ENCODE assay signal across 8 mouse cellular contexts in genomic region chr14:30009864-30010560, GRCm38 (mm10). TPM values are rescaled to one million over a fixed set of nuclear protein-coding genes. Genes with fewer than 3 reads are reported as not detected.
DNase-seq lines count a peak whose midpoint lies in the region; ATAC-seq lines count a peak whose summit lies in the region.

No protein-coding gene starts in this region.

- H3K4me2 ChIP-seq in embryonic facial prominence, embryonic 14.5 days (ENCODE audit: low read depth, low read length), result no peak overlapping the region
- peak overlapping the region; percentile 31 for H3K4me2 ChIP-seq in heart, embryonic 16.5 days (ENCODE audit: low read depth, low read length)

- peaks cover 13% of the 10 kb centered on the region; the same call in 1 of the 2 replicates for H3K27me3 ChIP-seq in embryonic facial prominence, embryonic 14.5 days (replicated peaks; ENCODE audit: control insufficient read depth, insufficient read depth, low read length)
- peaks cover 20% of the 10 kb centered on the region for H3K27me3 ChIP-seq in heart, embryonic 16.5 days (ENCODE audit: control insufficient read depth, insufficient read depth, low read length)

- H3K36me3 ChIP-seq in embryonic facial prominence, embryonic 14.5 days (ENCODE audit: control insufficient read depth, insufficient read depth, low read length), result no peaks in the 10 kb centered on the region
- H3K36me3 ChIP-seq in heart, embryonic 16.5 days (ENCODE audit: control insufficient read depth, insufficient read depth), result no peaks in the 10 kb centered on the region

- no peak overlapping the region for H3K4me3 ChIP-seq in embryonic facial prominence, embryonic 14.5 days (ENCODE audit: low read depth, low read length)
- no peak overlapping the region for H3K4me3 ChIP-seq in heart, embryonic 16.5 days (ENCODE audit: low read length)

- H3K27ac ChIP-seq in embryonic facial prominence, embryonic 14.5 days (replicated peaks; ENCODE audit: low read depth, low read length), result no peak overlapping the region; the same call in 1 of the 2 replicates
- H3K27ac ChIP-seq in heart, embryonic 16.5 days (ENCODE audit: low read length), result no peak overlapping the region; the same call in 1 of the 2 replicates

- peak; percentile 39; the same call in 1 of the 2 replicates for ATAC-seq in embryonic facial prominence, embryonic 14.5 days (ENCODE audit: low read depth)
- peak; percentile 11; the same call in 1 of the 2 replicates for ATAC-seq in heart, embryonic 16.5 days (replicated peaks; ENCODE audit: extremely low read depth, insufficient read depth, low FRiP score)

- H3K4me1 ChIP-seq in embryonic facial prominence, embryonic 14.5 days (ENCODE audit: control insufficient read depth, insufficient read depth, low read length), result peaks cover 8% of the 10 kb centered on the region; the same call in 1 of the 2 replicates
- peaks cover 10% of the 10 kb centered on the region for H3K4me1 ChIP-seq in heart, embryonic 16.5 days (ENCODE audit: control insufficient read depth, insufficient read depth, low read length)

- intact Hi-C loops in left cerebral cortex, postnatal 14 days (cut with DNase I), result no loop called here
- intact Hi-C loops in left cerebral cortex, postnatal 36 days (cut with DNase I), result no loop called here

- no peak overlapping the region for H3K9ac ChIP-seq in embryonic facial prominence, embryonic 14.5 days (ENCODE audit: low read depth, low read length)
- no peak overlapping the region for H3K9ac ChIP-seq in heart, embryonic 16.5 days (ENCODE audit: low read length)

- H3K9me3 ChIP-seq in embryonic facial prominence, embryonic 14.5 days (ENCODE audit: control insufficient read depth, low read length), result no peaks in the 10 kb centered on the region
- H3K9me3 ChIP-seq in heart, embryonic 16.5 days (replicated peaks; ENCODE audit: control insufficient read depth, low read length), result no peaks in the 10 kb centered on the region

- WGBS in embryonic facial prominence, embryonic 14.5 days, result 53% methylated on average over 10 of the region's 10 CpGs
- 50% methylated on average over 10 of the region's 10 CpGs for WGBS in heart, embryonic 16.5 days

- DNase-seq in left cerebral cortex, postnatal 14 days (ENCODE audit: low spot score in 2 of 2), result peak; percentile 40 to 50
- DNase-seq in left cerebral cortex, postnatal 36 days (ENCODE audit: low spot score in 2 of 2), result no peak
- peak; percentile 58 for DNase-seq in embryonic facial prominence, embryonic 14.5 days (ENCODE audit: low spot score)
- DNase-seq in layer of hippocampus, adult 18-20 months (ENCODE audit: low spot score in 2 of 2), result peak; percentile 42 to 75
- DNase-seq in ovary, postnatal 10 days (ENCODE audit: low spot score), result peak; percentile 51
- no peak for DNase-seq in c-Kit-positive CD71-positive TER-119-positive erythroid progenitor cells, embryonic 14.5 days (ENCODE audit: low spot score)
- DNase-seq in embryo, embryonic 11 days, result no peak

RNA-seq across cellular contexts. Expression of gene Chdh, which starts 1.2 kb away (rescaled TPM):
- under 1 TPM; 0.24 to 0.25 TPM for total RNA-seq in left cerebral cortex, postnatal 14 days (2021)
- 1 to 10 TPM; 1.9 to 2.0 TPM for total RNA-seq in left cerebral cortex, postnatal 36 days (2021)
- 0.70 and 1.0 TPM in 2 replicates for polyA plus RNA-seq in embryonic facial prominence, embryonic 14.5 days (2014; fragmentation: Nextera tagmentation; extraction: Ambion mirVana)
- polyA plus RNA-seq in heart, embryonic 16.5 days (2015; fragmentation: Nextera tagmentation; extraction: Ambion mirVana), result 0.75 and 1.5 TPM in 2 replicates
- 1 to 10 TPM; 3.2 TPM for total RNA-seq in layer of hippocampus, adult 18-20 months (2021)

RNA-seq across cellular contexts. Expression of gene Il17rb, which starts 1.3 kb away (rescaled TPM):
- under 1 TPM; 0.40 TPM for total RNA-seq in left cerebral cortex, postnatal 14 days (2021)
- total RNA-seq in left cerebral cortex, postnatal 36 days (2021), result 1 to 10 TPM in 1 of 2 experiments, under 1 TPM in 1; 0.86 to 1.2 TPM
- 1.2 and 1.4 TPM in 2 replicates for polyA plus RNA-seq in embryonic facial prominence, embryonic 14.5 days (2014; fragmentation: Nextera tagmentation; extraction: Ambion mirVana)
- polyA plus RNA-seq in heart, embryonic 16.5 days (2015; fragmentation: Nextera tagmentation; extraction: Ambion mirVana), result 2.2 and 4.5 TPM in 2 replicates
- total RNA-seq in layer of hippocampus, adult 18-20 months (2021), result 1 to 10 TPM; 1.0 to 1.3 TPM

RNA-seq across cellular contexts. Expression of gene Actr8, which starts 31.9 kb away (rescaled TPM):
- 10 to 100 TPM; 68.4 to 77.1 TPM for total RNA-seq in left cerebral cortex, postnatal 14 days (2021)
- total RNA-seq in left cerebral cortex, postnatal 36 days (2021), result 10 to 100 TPM; 67.2 to 97.4 TPM
- polyA plus RNA-seq in embryonic facial prominence, embryonic 14.5 days (2014; fragmentation: Nextera tagmentation; extraction: Ambion mirVana), result 43.9 and 49.1 TPM in 2 replicates
- polyA plus RNA-seq in heart, embryonic 16.5 days (2015; fragmentation: Nextera tagmentation; extraction: Ambion mirVana), result 54.2 and 57.3 TPM in 2 replicates
- 10 to 100 TPM; 75.6 to 76.4 TPM for total RNA-seq in layer of hippocampus, adult 18-20 months (2021)

RNA-seq across cellular contexts. Expression of gene Selenok, which starts 41.9 kb away (rescaled TPM):
- total RNA-seq in left cerebral cortex, postnatal 14 days (2021), result 100 to 1,000 TPM; 148 to 157 TPM
- total RNA-seq in left cerebral cortex, postnatal 36 days (2021), result 100 to 1,000 TPM; 119 to 143 TPM
- 255 and 266 TPM in 2 replicates for polyA plus RNA-seq in embryonic facial prominence, embryonic 14.5 days (2014; fragmentation: Nextera tagmentation; extraction: Ambion mirVana)
- polyA plus RNA-seq in heart, embryonic 16.5 days (2015; fragmentation: Nextera tagmentation; extraction: Ambion mirVana), result 204 and 234 TPM in 2 replicates
- 100 to 1,000 TPM; 103 to 113 TPM for total RNA-seq in layer of hippocampus, adult 18-20 months (2021)

Comparison
In these comparisons a context has a peak if more than half of its experiments do, and no peak if none do; other contexts are left out.
1. DNase-seq: peak in left cerebral cortex, postnatal 14 days (2 of 2), embryonic facial prominence, embryonic 14.5 days (single experiment), layer of hippocampus, adult 18-20 months (2 of 2) and ovary, postnatal 10 days (single experiment); none in left cerebral cortex, postnatal 36 days (0 of 2), c-Kit-positive CD71-positive TER-119-positive erythroid progenitor cells, embryonic 14.5 days (single experiment) and embryo, embryonic 11 days (single experiment).